In the genomic region with DNA sequence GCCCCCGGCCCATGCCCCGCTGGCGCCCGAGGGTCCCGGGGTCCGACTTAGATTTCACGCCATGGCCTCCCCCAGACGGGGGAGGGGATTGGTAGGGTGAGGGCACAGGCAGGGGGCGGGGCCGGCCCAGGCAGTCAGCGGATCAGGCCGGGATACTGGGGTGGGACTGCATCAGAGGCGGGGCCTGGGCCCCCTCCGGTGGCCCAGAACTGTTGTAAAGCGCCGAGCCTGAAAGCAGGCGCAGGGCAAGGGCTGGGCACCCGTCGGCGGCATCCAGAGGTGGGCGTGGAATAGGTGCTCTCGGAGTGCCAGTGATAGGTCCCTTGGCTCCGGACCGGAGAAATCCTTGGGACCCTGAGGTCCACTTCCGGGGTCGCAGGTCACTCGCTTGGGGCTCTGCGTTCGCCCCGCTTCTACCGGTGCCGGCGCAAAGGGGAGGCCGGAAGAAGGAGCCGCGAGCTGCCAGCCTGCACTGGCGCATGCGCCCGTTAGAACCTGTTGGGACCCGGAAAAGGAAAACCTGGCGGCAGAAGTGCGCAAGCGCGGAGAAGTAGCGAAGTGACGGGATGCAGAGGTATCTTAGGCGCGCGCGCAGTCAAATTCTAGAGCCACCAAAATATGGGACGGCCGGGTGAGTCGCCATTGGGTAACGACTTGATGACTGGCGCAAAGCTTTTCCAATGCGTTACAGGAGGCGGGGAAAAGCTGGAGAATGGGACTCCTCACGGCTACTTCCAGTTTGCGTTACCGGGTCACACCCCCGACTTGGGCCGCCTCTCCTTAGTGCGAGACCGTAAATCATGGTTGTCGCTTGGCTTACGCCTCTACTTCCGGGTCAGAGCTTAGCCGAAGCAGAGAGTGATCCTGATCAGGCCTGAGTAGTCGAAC, we compare ENCODE assay signal across 8 mouse cellular contexts. TPM values are rescaled to one million over a fixed set of nuclear protein-coding genes. Genes with fewer than 3 reads are reported as not detected.
DNase-seq lines count a peak whose midpoint lies in the region; ATAC-seq lines count a peak whose summit lies in the region.

A gene (plus strand): TSS at position 543 of the 888 bp plus-strand sequence.
A gene (minus strand): TSS at position 709 of the 888 bp plus-strand sequence.

- peak within 1 kb of the TSS; percentile 93 for H3K27ac ChIP-seq in brown adipose tissue, adult 24 weeks (replicated peaks; ENCODE audit: low read depth, low read length)
- H3K27ac ChIP-seq in heart, embryonic 13.5 days (replicated peaks), result peak within 1 kb of the TSS; percentile 96
- H3K27ac ChIP-seq in liver, embryonic 12.5 days, result peak within 1 kb of the TSS; percentile 91
- peak within 1 kb of the TSS; percentile 95 for H3K27ac ChIP-seq in stomach, embryonic 15.5 days

- no peaks in the 10 kb centered on the region; the same call in 1 of the 2 replicates for H3K4me1 ChIP-seq in brown adipose tissue, adult 24 weeks (ENCODE audit: control insufficient read depth, insufficient read depth, insufficient read length, low read length)
- H3K4me1 ChIP-seq in heart, embryonic 13.5 days, result peaks cover 46% of the 10 kb centered on the region
- peaks cover 67% of the 10 kb centered on the region for H3K4me1 ChIP-seq in liver, embryonic 12.5 days
- H3K4me1 ChIP-seq in stomach, embryonic 15.5 days, result peaks cover 45% of the 10 kb centered on the region

- H3K4me2 ChIP-seq in heart, embryonic 13.5 days, result peak within 1 kb of the TSS; percentile 99
- H3K4me2 ChIP-seq in liver, embryonic 12.5 days, result peak within 1 kb of the TSS; percentile 95
- peak within 1 kb of the TSS; percentile 99 for H3K4me2 ChIP-seq in stomach, embryonic 15.5 days

- WGBS in heart, embryonic 13.5 days, result under 1% methylated on average over 69 of the region's 69 CpGs
- under 1% methylated on average over 69 of the region's 69 CpGs for WGBS in liver, embryonic 12.5 days (ENCODE audit: insufficient replicate concordance)
- WGBS in stomach, embryonic 15.5 days, result under 1% methylated on average over 67 of the region's 69 CpGs

- DNase-seq in CD4-positive, CD25-positive, alpha-beta regulatory T cell, adult 2 months (ENCODE audit: low read depth, low spot score), result peak; percentile 98
- DNase-seq in fat pad, adult 2 months (ENCODE audit: extremely low read depth, low read depth, low spot score), result peak; percentile 99
- peak; percentile 98 for DNase-seq in kidney, postnatal 10 days
- peak; percentile 94 to 96 for DNase-seq in natural killer cell, adult 2 months (ENCODE audit: low spot score in 2 of 2)

- peak within 1 kb of the TSS; percentile 92 for H3K4me3 ChIP-seq in brown adipose tissue, adult 24 weeks (ENCODE audit: insufficient read depth, low read depth, low read length)
- H3K4me3 ChIP-seq in heart, embryonic 13.5 days, result peak within 1 kb of the TSS; percentile 81
- peak within 1 kb of the TSS; percentile 81 for H3K4me3 ChIP-seq in liver, embryonic 12.5 days
- peak within 1 kb of the TSS; percentile 97 for H3K4me3 ChIP-seq in stomach, embryonic 15.5 days (replicated peaks)

- peak; percentile 71 for ATAC-seq in heart, embryonic 13.5 days (ENCODE audit: extremely low read depth, insufficient number of reproducible peaks, low FRiP score, low TSS enrichment)
- ATAC-seq in liver, embryonic 12.5 days, result peak; percentile 79
- ATAC-seq in stomach, embryonic 15.5 days (ENCODE audit: insufficient read depth, low FRiP score, low read depth), result peak; percentile 90

- no peaks in the 10 kb centered on the region for H3K27me3 ChIP-seq in heart, embryonic 13.5 days (replicated peaks)
- H3K27me3 ChIP-seq in liver, embryonic 12.5 days (replicated peaks), result no peaks in the 10 kb centered on the region
- no peaks in the 10 kb centered on the region for H3K27me3 ChIP-seq in stomach, embryonic 15.5 days (replicated peaks)

- H3K36me3 ChIP-seq in heart, embryonic 13.5 days, result peaks cover 58% of the 10 kb centered on the region
- peaks cover 66% of the 10 kb centered on the region for H3K36me3 ChIP-seq in liver, embryonic 12.5 days
- peaks cover 34% of the 10 kb centered on the region for H3K36me3 ChIP-seq in stomach, embryonic 15.5 days

- no peaks in the 10 kb centered on the region for H3K9me3 ChIP-seq in heart, embryonic 13.5 days
- H3K9me3 ChIP-seq in liver, embryonic 12.5 days (replicated peaks), result no peaks in the 10 kb centered on the region
- no peaks in the 10 kb centered on the region for H3K9me3 ChIP-seq in stomach, embryonic 15.5 days

- H3K9ac ChIP-seq in heart, embryonic 13.5 days, result peak within 1 kb of the TSS; percentile 97
- H3K9ac ChIP-seq in liver, embryonic 12.5 days, result peak within 1 kb of the TSS; percentile 89
- peak within 1 kb of the TSS; percentile 85 for H3K9ac ChIP-seq in stomach, embryonic 15.5 days

RNA-seq across cellular contexts. Expression of the first gene that starts in this region (rescaled TPM):
- 14.9 and 24.5 TPM in 2 replicates for polyA plus RNA-seq in brown adipose tissue, adult 24 weeks (2012; ENCODE audit: insufficient read depth, insufficient read length, missing spikeins)
- 23.2 and 24.0 TPM in 2 replicates for polyA plus RNA-seq in heart, embryonic 13.5 days (2015; fragmentation: Nextera tagmentation; extraction: Ambion mirVana)
- 25.8 and 27.7 TPM in 2 replicates for polyA plus RNA-seq in liver, embryonic 12.5 days (2016; fragmentation: Nextera tagmentation; extraction: Ambion mirVana)
- 27.7 and 32.3 TPM in 2 replicates for polyA plus RNA-seq in stomach, embryonic 15.5 days (2015; fragmentation: Nextera tagmentation; extraction: Ambion mirVana)

RNA-seq across cellular contexts. Expression of the second gene that starts in this region (rescaled TPM):
- 19.6 and 26.2 TPM in 2 replicates for polyA plus RNA-seq in brown adipose tissue, adult 24 weeks (2012; ENCODE audit: insufficient read depth, insufficient read length, missing spikeins)
- polyA plus RNA-seq in heart, embryonic 13.5 days (2015; fragmentation: Nextera tagmentation; extraction: Ambion mirVana), result 13.6 and 14.9 TPM in 2 replicates
- 18.4 and 18.6 TPM in 2 replicates for polyA plus RNA-seq in liver, embryonic 12.5 days (2016; fragmentation: Nextera tagmentation; extraction: Ambion mirVana)
- polyA plus RNA-seq in stomach, embryonic 15.5 days (2015; fragmentation: Nextera tagmentation; extraction: Ambion mirVana), result 17.7 and 19.3 TPM in 2 replicates

Comparison
In these comparisons a context has a peak if more than half of its experiments do, and no peak if none do; other contexts are left out.
1. Peak in every context shown above with its lines: DNase-seq, ATAC-seq, H3K4me3 ChIP-seq and H3K27ac ChIP-seq.